Mouse (Mus musculus) regulatory T cell (primary cell): ENCODE measurements around the gene Gpatch8.
"Not testable (repeated sequence)": the region's sequence is repeated elsewhere in the genome, so short reads cannot be mapped to it uniquely, and the experiment has no call there.

Source experiments
- in situ Hi-C: fragments of 300-600 bp; cut with MboI, MseI; formaldehyde crosslinking; loops from one replicate; pipeline ENCODE4 v1.15.1; 2025; ENCODE audit warnings: high pct_unique_total_duplicates

The Gpatch8 gene

DNA sequence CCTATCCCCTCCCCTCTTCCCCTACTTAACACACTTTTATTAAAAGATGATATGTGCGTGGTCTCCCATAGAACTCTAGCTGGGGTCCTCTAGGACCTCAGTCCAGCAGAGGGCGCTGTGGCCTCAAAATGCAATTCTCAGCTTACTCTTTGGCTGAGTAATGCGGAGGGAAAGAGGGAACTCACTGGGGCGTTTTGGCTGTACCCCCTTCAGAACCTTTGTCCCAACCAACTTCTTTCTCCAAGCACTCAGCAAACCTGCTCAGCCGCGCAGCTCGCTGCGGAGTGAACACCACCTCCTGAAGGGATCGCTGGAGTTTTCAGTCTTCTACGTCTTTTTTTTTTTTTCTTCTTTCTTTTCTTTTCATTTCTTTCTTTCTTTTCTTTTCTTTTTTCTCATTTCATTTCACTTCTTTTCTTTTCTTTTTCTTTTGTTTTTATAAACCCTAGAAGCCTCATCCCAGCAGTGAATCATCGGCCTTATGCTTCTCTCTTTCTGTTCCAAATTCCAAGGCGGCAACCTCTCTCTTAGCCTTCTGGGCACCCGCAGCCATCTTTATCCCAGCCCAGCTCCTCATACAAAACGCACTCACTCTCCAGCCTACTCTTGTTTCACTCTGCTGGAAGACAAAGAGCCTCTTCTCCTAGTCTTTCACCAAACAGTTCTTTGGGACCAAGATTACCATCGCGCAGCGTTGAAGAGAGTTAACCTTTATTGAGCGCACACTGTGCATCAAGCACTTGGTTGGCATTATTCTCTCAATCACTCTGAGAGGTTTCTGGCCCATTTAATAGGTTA lies 16.9 kb upstream of the Gpatch8 start:
- in situ Hi-C loops = no loop called here

DNA sequence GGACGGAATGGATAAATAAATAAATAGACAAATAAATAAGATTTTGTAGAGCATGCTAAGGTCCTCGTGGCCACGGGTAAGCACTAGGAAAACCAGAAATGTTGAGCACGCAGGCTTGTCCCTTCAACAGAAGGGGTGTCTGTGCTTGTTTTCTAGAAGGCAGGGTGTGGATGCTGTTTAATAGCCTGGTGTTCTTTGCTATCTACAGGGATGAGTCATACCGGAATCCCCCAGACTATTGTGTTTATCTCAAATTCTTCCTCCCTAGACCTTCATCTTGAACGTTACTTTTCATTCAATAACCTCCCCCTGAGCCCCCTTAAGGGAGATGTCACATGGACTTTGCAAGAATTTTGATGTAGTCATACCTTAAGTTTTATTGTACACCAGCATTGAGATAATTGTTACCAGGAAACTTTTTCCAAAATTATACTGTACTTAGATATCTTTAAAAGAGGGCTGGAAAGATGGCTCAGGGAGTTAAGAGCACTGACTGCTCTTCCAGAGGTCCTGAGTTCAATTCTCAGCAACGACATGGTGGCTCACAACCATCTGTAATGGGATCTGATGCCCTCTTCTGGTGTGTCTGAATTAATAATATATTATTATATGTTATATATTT lies 12.7 kb upstream of the Gpatch8 start:
- in situ Hi-C loops = no loop called here

DNA sequence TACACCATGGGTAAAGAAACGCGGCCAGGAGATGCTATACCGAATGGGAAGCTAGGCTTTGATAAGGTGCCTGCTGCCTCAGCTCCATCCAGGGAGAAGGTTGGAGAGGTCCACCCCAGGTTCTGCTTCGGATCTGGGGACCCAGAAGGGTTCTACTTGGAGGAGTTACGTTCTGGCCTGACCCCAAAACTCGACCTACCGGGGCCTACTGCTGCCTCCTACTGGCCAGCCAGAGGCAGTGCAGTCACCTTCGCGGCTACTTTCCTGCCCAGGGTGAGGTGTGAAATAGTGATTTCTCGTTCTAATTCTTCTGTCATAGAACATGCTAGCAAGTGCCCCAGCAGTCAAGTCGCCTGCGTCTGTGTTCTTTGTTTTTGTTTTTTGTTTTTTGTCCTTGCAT lies 12.0 kb upstream of the Gpatch8 start:
- in situ Hi-C loops = no loop called here

DNA sequence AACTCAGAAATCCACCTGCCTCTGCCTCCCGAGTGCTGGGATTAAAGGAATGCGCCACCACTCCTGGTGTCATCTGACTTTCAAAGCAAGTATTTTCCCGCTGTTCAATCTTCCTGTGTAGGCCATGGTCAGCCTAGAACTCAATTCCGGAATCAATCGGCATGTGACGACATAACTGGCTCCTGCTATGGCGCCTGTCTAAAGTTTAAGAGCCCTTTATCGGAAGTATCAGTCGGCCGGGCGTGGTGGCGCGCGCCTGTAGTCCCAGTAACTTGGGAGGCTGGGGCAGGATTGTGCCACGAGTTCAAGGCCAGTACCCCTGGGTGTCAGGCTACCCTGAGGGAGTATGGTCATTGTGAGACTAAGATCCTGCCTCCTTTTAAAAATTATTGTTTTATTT lies 11.5 kb upstream of the Gpatch8 start:
- in situ Hi-C loops = no loop called here

DNA sequence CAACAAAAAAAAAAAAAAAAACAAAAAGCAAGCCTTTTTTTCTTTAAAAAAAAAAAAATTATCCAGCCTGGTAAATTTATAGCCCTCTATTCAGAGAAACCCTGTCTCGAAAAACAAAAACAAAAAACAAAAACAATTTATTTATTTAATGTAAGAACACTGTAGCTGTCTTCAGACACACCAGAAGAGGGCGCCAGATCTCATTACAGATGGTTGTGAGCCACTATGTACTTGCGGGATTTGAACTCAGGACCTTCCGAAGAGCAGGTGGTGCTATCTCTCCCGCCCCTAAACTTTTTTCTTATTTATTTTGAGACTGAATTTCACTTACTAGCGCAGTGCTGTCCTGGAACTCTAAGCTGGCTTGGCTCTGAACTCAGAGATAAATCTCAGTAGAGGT lies 11.0 kb upstream of the Gpatch8 start:
- in situ Hi-C loops = no loop called here

DNA sequence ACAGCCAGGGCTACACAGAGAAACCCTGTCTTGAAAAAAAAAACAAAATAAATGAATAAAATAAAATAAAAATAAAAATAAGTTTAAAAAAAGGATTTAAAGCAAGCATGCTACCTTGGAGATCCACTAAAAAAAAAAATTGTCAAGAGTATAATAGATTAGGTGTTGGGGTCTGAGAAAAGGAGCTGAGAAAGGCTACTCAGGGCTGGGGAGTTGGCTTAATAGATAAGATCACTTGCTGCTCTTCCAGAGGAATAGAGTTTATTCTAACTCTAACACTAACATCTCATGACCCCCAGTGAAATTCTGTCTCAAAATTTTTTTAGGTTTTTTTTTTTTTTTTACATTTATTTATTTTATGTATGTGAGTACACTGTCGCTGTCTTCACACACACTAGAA lies 10.1 kb upstream of the Gpatch8 start:
- in situ Hi-C loops = no loop called here

DNA sequence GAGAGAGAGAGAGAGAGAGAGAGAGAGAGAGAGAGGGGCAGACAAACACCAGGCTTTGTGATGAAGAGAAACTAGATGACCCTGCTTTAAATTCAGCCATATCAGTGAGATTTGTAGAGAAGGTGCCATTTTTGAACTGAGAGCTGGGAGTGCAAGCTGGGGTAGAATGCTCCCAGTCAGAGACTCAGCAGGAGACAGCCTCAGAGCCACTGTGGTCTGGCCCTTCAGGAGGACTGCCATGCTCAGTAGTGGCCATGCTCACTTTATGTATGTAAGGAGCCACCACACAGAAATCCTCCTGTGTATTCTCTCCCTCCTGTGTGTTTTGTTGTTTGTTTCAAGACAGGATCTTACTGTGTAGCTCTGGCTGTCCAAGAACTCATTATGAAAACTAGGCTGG lies 9.5 kb upstream of the Gpatch8 start:
- in situ Hi-C loops = no loop called here

DNA sequence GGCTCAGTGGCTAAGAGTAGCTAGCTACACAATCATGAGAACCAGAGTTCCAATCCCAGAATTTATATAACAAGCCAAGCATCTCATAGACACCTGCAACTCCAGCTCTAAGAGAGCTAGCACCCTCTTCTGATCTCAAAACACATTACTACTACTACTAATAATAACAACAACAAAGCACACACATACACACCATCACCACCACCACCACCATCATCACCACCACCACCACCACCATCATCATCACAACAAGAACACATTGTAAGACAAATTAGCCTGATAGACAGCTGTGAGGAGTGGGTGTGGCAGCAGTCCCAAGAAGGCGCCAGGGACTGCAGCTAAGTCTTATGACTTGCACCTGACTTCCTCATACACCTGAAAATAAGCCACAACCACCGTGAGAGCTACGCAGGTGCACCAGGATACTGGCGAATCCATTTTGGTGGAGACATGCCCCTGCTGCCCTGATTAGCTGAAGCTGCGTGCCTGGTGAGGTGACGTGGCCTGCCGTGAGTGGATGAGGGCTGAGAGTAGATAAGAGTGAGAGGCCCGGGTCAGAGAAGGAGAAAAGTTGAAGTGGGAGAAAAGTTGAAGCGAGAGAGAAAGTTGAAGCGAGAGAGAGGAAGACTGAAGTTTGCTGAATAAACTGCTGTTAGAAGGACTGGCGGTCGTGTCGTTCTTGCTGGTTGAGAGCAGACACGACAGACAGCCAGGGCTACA lies 8.9 kb upstream of the Gpatch8 start:
- in situ Hi-C loops = not testable (repeated sequence)

DNA sequence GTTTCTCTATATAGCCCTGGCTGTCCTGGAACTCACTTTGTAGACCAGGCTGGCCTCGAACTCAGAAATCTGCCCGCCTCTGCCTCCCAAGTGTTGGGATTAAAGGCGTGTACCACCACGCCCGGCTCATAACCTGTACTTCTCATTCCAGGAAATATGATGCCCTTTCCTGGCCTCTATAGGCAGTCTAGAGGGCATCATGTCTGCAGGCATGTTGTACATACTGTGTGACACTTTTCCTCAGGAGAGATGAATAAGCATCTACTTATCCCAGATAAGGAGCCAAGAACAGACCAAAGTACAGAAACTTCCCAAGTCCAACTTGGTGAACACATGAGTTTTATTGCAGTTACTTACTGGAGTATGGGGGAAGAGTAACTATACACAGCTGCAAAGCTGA lies 2.5 kb upstream of the Gpatch8 start:
- in situ Hi-C loops = no loop called here

DNA sequence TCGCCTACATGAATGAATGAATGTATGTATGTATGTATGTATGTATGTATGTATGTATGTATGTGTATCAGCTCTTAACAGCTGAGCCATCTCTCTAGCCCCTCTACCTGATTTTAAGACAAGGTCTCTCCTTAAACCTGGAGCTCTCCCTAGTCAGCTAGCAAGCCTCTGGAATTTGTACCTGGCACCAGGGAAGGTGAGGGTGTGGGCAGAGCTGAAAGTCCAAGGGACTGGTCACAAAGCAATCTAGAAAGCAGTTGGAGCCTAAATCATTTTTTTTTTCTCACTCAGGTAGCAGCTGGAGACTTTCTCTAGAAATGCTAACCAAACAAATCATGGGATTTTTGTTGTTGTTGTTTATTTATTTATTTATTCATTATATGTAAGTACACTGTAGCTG lies 1.2 kb upstream of the Gpatch8 start:
- in situ Hi-C loops = no loop called here

DNA sequence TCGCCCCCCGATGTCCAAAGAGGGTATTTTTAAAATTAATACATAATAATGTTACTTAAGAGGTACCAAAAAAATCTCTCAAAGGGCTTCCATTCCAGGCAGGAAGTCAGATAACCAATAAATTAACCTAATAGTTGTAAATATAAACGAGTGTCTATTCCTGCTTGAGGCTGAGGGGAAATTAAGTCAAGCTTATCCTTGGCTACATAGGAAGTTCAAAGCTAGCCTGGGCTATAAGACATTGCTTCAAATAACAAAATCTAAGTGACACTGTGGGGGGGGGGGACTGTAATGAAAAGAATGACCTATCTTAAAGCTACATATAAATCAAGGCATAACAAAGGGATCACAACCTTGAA lies 503 bp upstream of the Gpatch8 start:
- in situ Hi-C loops = no loop called here

DNA sequence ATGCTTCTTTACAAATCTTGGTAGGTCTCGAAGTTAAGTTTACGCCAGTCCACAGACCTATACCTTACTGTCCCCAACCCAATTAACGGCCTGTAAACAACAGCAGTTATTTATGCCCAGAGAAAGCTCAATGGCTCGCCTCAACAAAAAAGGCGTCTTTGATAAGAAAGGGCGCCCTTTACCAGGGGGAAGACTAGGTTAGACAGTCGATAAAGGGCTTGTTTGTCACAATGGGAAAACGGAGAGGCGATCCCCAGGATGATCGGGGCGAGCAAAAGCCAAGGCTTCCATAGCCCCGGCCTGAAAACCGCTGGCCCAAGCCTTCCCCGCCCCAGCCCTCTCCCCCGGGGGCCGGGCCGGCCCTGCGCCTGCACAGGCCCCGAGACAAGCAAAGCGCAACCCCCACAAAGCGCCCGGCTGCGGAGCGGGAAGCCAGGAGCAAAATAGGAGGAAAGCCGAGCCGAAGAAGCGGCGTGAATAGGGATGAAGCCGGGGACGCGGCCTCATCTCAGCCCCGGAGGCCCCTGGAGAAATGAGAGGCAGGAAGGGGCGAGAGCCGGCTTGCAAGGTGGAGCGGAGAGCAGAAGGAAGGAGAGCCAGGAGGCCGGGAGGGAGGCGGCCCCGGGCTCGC lies 677 bp downstream of the Gpatch8 start:
- in situ Hi-C loops = no loop called here

DNA sequence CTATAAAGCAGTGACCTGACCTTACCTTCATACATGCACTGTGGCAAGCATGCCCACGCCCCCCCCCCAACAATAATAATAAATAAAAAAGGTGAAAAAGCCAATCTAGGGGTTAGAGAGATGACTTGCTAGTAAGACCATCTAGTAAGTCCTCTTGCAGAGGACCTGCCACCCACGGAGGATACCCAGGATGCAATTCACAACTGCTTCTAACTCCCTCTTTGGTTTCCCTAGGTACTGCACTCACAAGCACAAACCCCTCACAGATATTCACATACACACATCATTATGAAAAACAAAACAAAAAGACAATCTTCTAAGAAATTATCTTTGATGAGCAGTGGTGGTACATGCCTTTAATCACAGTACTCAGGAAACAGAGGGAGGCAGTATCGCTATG lies 4.1 kb downstream of the Gpatch8 start:
- in situ Hi-C loops = no loop called here

DNA sequence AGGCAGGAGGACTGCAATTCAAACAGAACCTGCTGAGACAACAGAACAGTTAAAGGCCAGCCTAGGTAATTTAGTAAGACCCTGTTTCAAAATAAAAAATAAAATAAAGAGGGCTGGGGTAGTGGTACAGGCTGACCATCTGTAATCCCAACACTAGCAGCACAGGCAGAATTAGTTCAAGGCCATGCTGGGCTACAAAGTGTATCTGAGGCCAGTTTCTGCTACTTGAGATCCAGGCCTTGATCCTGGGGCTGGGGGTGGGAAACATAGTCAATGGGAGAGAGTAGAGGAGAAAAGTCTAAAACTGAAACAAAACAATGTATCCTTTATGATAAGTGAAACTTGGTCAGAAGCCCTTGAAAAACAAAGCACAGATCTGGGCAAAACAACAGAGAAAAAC lies 5.0 kb downstream of the Gpatch8 start:
- in situ Hi-C loops = no loop called here

DNA sequence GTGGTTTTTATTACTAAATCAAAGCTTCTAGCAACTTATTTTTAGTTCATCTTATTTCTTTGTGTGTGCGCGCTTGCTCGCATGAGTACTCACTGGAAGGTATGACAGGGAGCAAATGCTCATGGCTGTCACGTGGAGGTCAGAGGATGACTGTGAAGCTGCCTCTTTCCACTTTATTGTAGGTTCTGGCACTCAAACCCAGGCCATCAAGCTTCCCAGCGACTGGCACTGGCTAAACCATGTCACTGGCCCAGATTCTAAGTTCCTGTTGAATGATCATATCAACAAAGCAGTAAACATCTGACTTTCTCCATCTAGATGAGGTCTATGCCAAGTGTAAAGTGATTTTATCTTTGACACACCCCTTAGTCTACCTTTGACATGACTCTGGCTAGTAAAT lies 14.7 kb downstream of the Gpatch8 start:
- in situ Hi-C loops = no loop called here

DNA sequence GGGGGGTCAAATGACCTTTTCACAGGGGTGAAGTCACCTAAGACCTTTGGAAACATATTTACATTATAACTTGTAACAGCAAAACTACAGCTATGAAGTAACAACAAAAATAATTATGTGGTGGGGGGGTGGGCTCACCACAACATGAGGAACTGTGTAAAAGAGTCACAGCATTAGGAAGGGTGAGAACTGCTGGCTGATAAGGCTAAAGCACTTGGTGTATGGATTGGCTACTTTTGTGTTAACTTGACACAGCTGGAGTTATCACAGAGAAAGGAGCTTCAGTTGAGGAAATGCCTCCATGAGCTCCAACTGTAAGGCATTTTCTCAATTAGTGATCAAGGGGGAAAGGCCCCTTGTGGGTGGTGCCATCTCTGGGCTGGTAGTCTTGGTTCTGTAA lies 15.9 kb downstream of the Gpatch8 start:
- in situ Hi-C loops = not testable (repeated sequence)

DNA sequence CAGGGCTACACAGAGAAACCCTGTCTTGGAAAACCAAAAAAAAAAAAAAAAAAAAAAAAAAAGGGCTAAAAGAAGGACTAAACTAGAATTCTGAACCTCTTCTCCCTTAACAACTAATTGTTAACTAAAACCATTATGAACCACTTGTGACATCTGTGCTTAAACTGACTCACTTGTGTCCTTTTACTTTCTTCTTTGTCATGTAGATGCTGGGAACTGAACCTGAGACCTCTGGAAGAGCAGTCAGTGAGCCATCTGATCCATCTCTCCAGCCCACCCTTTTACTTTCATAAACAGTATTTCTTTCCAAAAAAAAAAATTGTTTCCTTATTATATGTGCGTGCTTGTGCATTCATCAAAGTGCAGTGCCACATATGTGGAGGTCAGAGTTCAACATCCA lies 16.5 kb downstream of the Gpatch8 start:
- in situ Hi-C loops = no loop called here

DNA sequence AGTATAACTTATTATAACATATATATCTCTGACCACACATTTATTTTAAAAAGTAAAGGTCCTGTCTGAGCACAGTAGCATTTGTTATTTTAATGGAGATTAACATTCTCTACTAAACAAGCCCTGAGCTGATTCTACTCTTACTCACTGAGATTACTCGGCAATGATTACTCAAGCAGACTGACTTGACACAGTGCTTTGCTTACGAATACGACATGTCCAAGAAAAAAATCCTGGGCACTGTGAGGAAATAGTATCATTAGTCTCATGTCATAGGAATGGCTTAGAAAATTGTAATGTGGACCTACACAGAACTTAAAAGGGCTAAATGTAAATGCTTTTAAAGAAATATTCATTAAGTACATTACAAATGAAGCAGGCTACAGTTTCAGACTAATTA lies 20.0 kb downstream of the Gpatch8 start:
- in situ Hi-C loops = no loop called here

DNA sequence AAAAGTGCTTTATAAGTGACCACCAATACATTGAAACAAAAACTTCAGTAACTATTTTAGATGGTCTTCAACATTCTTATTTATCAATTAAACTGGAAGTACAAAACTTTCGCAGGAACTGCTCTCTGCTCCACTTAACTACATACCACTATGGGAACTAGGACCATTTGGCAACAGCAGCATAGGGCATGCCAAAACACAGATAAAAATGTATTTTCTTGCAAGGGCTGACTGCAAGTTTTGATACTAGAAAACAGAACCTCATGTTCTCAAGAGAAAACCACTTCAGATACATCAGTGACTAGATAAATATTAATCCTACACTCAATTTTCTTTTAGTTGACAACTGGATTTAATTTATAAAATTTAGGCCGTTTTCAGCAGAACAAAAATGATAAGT lies 22.1 kb downstream of the Gpatch8 start:
- in situ Hi-C loops = no loop called here

DNA sequence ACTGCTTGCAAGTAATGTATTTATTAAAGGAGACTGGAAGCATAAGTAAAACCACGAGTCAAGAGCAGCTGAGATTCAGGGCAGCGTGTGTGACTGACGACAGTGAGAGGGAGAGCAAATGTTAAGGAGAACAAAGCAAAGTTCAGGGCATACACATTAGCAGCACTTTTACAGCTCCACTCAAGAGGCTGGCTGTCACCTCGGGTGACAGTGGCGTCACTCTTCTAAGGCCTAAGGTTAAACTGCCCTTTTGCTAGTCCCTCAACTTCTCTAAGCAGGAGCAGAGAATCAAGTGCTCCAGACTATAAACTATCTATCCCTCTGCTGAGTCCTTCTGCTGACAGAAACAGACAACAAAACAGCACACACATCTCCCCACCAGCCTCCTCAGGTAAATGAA lies 24.8 kb downstream of the Gpatch8 start:
- in situ Hi-C loops = no loop called here

DNA sequence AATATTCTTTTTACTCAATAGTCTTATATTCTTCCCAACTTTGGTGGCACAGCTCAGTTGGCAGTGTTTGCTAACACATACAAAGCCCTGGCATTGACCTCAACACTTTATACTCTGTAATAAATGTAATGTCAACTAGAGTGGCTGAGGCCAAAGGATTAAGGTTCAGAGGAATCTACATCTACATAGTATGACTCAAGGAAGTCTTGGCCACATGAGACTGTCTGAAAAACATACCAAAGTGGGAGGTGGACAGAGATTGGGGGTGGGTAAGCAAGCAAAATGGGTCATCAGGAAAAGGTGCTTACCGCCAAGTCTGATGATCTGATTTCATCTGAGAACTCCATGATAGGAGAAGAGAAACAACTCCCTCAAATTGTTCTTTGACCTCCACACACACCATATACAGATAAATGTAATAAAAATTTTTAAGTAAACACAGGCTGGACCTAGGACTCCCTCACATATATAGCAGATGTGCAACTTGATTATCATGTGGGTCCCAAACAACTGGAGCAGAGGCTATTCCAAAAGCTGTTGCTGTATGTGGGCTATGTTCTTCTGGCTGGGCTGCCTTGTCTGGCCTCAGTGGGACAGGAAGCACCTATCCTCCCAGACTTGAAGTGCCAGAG lies 41.3 kb downstream of the Gpatch8 start:
- in situ Hi-C loops = loop anchor here (10.0 kb wide), 1 partner anchor 720 kb away; no protein-coding TSS in a partner anchor

DNA sequence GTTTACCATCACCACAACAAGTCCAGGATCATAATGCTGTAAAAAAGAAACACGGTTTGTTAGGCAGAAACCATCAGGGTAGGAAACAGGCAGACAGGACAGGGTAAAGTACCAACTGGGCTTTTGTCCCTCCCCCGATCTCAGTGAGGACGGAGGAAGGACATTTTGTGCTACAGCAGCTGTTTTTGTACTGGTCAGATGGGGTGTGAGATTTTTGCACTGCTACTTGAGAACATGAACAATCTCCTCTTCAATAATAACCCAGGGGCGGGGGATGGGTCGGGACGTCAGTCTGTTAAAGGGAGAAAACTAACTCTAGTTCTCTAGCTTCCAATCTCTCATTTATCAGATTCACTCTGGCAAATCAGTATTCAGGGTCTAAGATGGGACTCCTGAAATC lies 46.0 kb downstream of the Gpatch8 start:
- in situ Hi-C loops = loop anchor here (10.0 kb wide), 1 partner anchor 715 kb away; no protein-coding TSS in a partner anchor
